Mouse (Mus musculus) midbrain, embryonic 14.5 days (tissue): ENCODE measurements at regions not wholly inside any gene's neighbourhood (a gene's known extent, or its start where the extent isn't known, plus 50 kb on each side); places are given as distances from the start of the nearest gene placed in this dataset.

Source experiments
- ATAC-seq: fragments of 200-750 bp; cut with Nextera tagmentation; 2 replicates; pipeline ENCODE4 v1.8.0; 2017; ENCODE audit warnings: moderate number of reproducible peaks, moderate library complexity; ENCODE audit not compliant: low FRiP score, low TSS enrichment
- DNase-seq: peaks from one replicate; pipeline ENCODE4 v3.0.0-alpha.2; 2015
- H3K27ac ChIP-seq: fragments of 300-500 bp; sonication (generic); replicated peaks from 2 replicates; pipeline ENCODE4 v1.5.1; 2014; ENCODE audit warnings: mild to moderate bottlenecking, low read depth, low read length, moderate library complexity
- H3K27me3 ChIP-seq: fragments of 300-500 bp; sonication (generic); 2 replicates; pipeline ENCODE4 v1.6.1; 2014; ENCODE audit warnings: low read length, control low read depth, mixed read lengths; ENCODE audit not compliant: control insufficient read depth, insufficient read depth
- H3K36me3 ChIP-seq: fragments of 300-500 bp; sonication (generic); 2 replicates; pipeline ENCODE4 v1.6.1; 2014; ENCODE audit warnings: low read length, control low read depth; ENCODE audit not compliant: control insufficient read depth, insufficient read depth
- H3K4me1 ChIP-seq: fragments of 300-500 bp; sonication (generic); 2 replicates; pipeline ENCODE4 v1.6.1; 2014; ENCODE audit warnings: mild to moderate bottlenecking, antibody characterized with exemption, low read length, control low read depth; ENCODE audit not compliant: control insufficient read depth, insufficient read depth
- H3K4me2 ChIP-seq: fragments of 300-500 bp; sonication (generic); 2 replicates; pipeline ENCODE4 v1.6.1; 2014; ENCODE audit warnings: mild to moderate bottlenecking, low read length, moderate library complexity
- H3K4me3 ChIP-seq: fragments of 300-500 bp; sonication (generic); replicated peaks from 2 replicates; pipeline ENCODE4 v1.5.1; 2014; ENCODE audit warnings: low read depth, low read length
- H3K9ac ChIP-seq: fragments of 300-500 bp; sonication (generic); replicated peaks from 2 replicates; pipeline ENCODE4 v1.6.1; 2014; ENCODE audit warnings: mild to moderate bottlenecking, low read length, moderate library complexity
- H3K9me3 ChIP-seq: fragments of 300-500 bp; sonication (generic); 2 replicates; pipeline ENCODE4 v1.6.1; 2016; ENCODE audit warnings: low read length, control low read depth, mixed read lengths; ENCODE audit not compliant: control insufficient read depth
- WGBS: fragments of 180-500 bp; shearing (Covaris S2); extraction: QIAGEN DNeasy Blood & Tissue Kit; methylation state at CpG from one replicate; pipeline ENCODE4 v1.1.7; 2014; 5-methylcytosine and 5-hydroxymethylcytosine counted together

DNA sequence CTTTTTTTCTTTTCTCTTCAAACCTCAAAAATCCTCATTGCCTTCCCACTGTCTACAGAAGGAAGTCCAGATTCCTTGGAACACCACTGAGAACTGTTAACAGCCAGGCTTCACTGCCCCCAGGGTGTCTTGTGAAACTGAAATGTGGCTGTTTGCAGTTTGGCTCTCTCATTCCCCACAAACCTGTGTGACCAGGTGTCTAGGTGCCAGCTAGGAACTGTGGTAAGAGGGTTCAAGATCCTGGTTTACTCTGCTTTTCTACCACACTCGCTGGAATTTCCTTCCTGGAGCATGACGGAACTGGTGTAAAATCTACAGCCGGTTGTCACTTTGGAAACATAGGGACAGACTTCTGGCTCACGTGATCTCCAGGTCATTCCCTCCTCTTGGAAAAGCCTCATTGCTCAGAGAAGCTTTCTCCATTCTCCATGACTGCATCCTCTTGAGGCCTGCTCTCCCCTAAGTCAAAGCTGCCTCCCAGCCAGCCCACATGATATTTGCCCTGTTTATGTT is 660.2 kb downstream of the Zfp706 start:
- Histone ChIP-seq H3K27me3 (no peaks in the 10 kb centered on the region), H3K4me1 (no peaks in the 10 kb centered on the region), H3K27ac (no peak overlapping the region), H3K4me3 (no peak overlapping the region), H3K4me2 (no peak overlapping the region), H3K9me3 (no peaks in the 10 kb centered on the region), H3K9ac (no peak overlapping the region), H3K36me3 (no peaks in the 10 kb centered on the region)
- 89% methylated on average over 4 of the region's 4 CpGs for WGBS
- ATAC-seq (no peak), DNase-seq (no peak)

DNA sequence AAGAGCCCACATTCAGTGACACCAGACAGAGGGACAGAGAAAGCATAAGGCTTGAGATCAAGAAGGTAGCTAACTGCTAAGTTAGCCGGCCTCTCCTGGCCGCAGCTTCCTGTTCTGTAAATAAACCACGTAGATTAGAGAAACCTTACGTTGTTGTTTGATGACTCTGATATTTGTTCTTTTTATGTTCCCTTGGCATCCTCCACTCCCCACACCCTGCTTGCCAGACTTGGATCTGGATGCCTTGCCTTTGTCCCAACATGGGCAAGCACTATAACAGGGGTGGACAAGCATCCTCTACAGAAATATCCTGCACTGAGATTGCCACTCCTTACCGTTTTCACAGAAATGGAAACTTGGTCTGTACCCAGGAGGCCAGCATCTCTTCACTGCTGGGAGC is 661.4 kb downstream of the Zfp706 start:
- H3K9me3 ChIP-seq = no peaks in the 10 kb centered on the region
- H3K4me3 ChIP-seq = no peak overlapping the region
- no peaks in the 10 kb centered on the region for H3K36me3 ChIP-seq
- H3K27me3 ChIP-seq = no peaks in the 10 kb centered on the region
- DNase-seq (no peak), ATAC-seq (no peak)
- WGBS = 94% methylated on average over 5 of the region's 5 CpGs
- H3K9ac ChIP-seq = no peak overlapping the region
- no peaks in the 10 kb centered on the region for H3K4me1 ChIP-seq
- no peak overlapping the region for H3K27ac ChIP-seq
- no peak overlapping the region for H3K4me2 ChIP-seq

DNA sequence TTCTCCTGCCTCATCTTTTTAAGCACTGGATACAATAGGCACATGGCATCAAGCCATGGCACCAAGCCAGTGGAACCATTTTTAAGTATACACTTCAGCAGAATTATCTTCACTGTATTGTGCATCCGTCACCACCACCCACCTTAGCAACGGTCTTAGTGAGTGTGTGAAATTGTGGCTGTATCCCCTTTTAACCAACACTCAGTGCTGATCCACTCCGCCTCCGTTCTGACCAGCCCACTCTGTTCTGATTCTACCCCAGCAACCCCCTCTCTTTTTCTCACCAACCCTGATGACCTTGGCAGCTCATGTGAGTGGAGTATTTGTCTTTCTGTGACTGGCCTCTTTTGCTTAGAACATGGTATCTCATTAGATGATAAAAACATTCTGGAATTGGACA is 662.2 kb downstream of the Zfp706 start:
- no peaks in the 10 kb centered on the region for H3K36me3 ChIP-seq
- no peak for ATAC-seq

DNA sequence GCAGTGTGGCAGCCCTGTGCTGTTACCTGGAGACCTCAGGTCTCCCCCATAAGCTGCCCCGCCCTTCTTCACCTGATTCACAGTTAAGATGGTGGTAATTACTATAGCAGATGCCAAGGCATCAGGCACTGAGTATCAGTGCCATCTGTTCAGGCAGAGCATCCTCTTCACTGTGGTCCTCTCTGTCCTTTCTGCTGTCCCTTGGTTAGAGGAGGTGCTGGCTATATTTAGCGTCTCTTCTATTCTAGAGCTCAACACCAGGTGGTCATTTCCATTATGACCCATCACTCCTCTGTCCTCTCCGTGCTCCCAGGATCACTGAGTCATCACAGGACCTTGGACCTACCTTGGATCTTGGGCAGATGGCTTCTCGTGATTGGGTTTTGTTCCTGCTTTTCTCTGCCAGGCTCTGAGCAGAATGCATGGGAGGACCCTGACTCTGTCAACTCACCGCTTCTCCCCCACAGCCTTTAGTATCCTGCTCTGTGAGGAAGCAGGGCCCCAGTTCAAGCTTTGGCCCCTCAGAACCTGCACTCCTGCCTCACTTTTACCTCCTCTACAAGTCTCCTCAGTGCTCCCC is 667.5 kb downstream of the Zfp706 start:
- Histone ChIP-seq H3K4me1 (no peaks in the 10 kb centered on the region), H3K4me3 (no peak overlapping the region), H3K9ac (no peak overlapping the region), H3K27ac (no peak overlapping the region), H3K36me3 (no peaks in the 10 kb centered on the region), H3K27me3 (no peaks in the 10 kb centered on the region), H3K4me2 (no peak overlapping the region), H3K9me3 (no peaks in the 10 kb centered on the region)
- no peak for ATAC-seq
- no peak for DNase-seq
- 83% methylated on average over 5 of the region's 5 CpGs for WGBS

More for the DNA sequence above, 662.2 kb downstream of the Zfp706 start:
- 78% methylated on average over 4 of the region's 4 CpGs for WGBS
- Histone ChIP-seq H3K4me2 (no peak overlapping the region), H3K27me3 (no peaks in the 10 kb centered on the region), H3K4me1 (no peaks in the 10 kb centered on the region), H3K4me3 (no peak overlapping the region), H3K9ac (no peak overlapping the region), H3K9me3 (no peaks in the 10 kb centered on the region), H3K27ac (no peak overlapping the region)
- peak; percentile 19 for DNase-seq

DNA sequence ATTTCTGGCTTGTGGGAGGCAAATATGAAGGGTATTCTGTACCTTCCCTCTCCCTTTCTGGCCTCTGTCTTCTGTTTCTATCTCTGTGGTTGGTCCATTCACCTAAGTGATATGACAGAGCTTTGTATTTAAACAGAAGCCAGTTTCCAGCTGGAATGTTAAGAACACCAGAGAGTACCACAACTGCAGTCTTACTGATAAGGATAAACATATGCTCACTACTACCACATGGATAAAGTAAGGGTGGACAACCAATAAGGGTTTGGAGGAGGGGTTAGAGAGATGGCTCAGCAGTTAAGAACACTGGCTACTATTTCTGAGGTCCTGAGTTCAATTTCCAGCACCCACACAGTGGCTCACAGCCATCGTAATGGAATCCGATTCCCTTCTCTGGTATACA is 668.8 kb downstream of the Zfp706 start:
- no peak overlapping the region for H3K9ac ChIP-seq
- no peak for ATAC-seq
- 91% methylated on average over 2 of the region's 2 CpGs for WGBS
- H3K9me3 ChIP-seq = no peaks in the 10 kb centered on the region
- H3K27ac ChIP-seq = no peak overlapping the region
- H3K4me1 ChIP-seq = no peaks in the 10 kb centered on the region
- H3K4me2 ChIP-seq = no peak overlapping the region
- H3K27me3 ChIP-seq = no peaks in the 10 kb centered on the region
- no peak overlapping the region for H3K4me3 ChIP-seq
- H3K36me3 ChIP-seq = no peaks in the 10 kb centered on the region
- no peak for DNase-seq

DNA sequence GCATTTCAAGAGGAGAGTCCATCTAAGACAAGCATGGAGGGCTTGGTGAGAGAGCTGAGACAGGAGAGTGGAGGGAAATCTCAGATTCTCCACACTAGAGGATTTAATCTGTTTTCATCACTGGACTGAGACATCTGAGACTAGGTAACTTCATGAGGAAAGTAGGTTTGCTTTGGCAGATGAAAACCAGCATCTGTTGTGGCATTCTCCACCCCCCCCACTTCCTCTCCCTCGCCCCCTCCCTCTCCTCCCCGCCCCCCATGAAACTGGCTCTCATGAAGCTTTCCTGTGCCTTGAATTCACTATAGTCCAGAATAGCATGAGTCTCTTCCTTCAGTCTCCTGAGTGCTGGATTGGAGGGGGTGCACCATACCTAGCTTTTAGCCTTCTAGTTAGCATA is 670.7 kb downstream of the Zfp706 start:
- ATAC-seq (no peak), DNase-seq (no peak)
- Histone ChIP-seq H3K4me2 (no peak overlapping the region), H3K4me3 (no peak overlapping the region), H3K9me3 (no peaks in the 10 kb centered on the region), H3K4me1 (no peaks in the 10 kb centered on the region), H3K27ac (no peak overlapping the region), H3K36me3 (no peaks in the 10 kb centered on the region), H3K27me3 (no peaks in the 10 kb centered on the region), H3K9ac (no peak overlapping the region)
- WGBS = 88% methylated on average over 2 of the region's 2 CpGs

DNA sequence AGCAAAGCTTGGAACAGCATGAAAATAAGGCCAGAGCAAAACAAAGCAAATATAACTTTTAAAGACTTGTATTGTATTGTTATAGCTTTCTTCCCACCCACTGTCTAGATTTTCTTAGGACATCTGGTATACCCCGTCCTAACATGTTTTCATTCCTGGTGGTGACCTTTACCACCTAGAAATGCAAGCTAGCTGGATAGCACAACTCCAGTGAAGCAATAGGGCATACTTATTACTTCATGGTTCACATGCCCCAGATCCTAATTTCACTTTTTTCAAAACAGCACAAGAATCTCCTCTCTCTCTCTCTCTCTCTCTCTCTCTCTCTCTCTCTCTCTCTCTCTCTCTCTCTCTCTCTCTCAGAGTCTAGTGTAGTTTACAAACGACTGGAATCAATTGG is 672.5 kb downstream of the Zfp706 start:
- Histone ChIP-seq H3K4me2 (no peak overlapping the region), H3K36me3 (no peaks in the 10 kb centered on the region), H3K27ac (no peak overlapping the region), H3K27me3 (no peaks in the 10 kb centered on the region), H3K9me3 (no peaks in the 10 kb centered on the region), H3K4me3 (no peak overlapping the region), H3K4me1 (no peaks in the 10 kb centered on the region), H3K9ac (no peak overlapping the region)
- ATAC-seq = no peak
- no peak for DNase-seq
- WGBS = 68% methylated on average over 2 of the region's 2 CpGs

DNA sequence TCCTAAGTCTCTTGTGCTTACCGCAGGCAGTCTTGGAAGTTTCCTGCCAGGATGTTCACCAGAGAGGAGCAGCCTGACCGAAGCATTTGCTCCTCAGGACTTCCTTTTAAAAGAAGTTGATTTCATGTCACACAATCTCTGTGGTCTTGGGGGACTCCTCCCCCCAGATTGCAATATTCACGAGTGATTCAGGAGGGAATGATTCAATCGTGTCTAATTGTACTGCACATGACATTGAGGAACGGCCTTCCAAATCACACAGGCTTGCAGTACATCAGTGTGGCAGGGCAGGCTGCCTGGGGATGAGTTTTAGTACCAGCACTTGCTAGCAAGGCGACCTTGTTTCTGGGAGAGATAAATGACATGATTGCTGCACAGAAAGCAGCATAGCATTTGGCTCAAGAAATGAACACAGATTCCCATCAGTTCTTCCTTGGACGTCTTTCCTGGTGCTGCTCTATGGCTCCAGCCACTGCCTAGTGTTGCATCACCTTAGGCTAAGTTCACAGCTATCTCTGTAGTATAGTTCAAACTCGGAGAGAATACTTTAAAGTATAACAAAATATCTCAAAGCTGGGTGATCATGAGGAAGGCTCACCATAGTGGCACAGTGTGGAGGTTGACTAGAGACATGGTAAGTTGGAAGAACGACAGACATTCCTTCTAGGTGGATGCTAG is 673.0 kb downstream of the Zfp706 start:
- no peaks in the 10 kb centered on the region for H3K36me3 ChIP-seq
- H3K9me3 ChIP-seq = no peaks in the 10 kb centered on the region
- H3K27ac ChIP-seq = no peak overlapping the region
- no peak overlapping the region for H3K9ac ChIP-seq
- H3K4me2 ChIP-seq = no peak overlapping the region
- H3K4me3 ChIP-seq = no peak overlapping the region
- H3K27me3 ChIP-seq = no peaks in the 10 kb centered on the region
- no peaks in the 10 kb centered on the region for H3K4me1 ChIP-seq
- ATAC-seq = no peak
- 88% methylated on average over 9 of the region's 9 CpGs for WGBS
- DNase-seq = no peak

DNA sequence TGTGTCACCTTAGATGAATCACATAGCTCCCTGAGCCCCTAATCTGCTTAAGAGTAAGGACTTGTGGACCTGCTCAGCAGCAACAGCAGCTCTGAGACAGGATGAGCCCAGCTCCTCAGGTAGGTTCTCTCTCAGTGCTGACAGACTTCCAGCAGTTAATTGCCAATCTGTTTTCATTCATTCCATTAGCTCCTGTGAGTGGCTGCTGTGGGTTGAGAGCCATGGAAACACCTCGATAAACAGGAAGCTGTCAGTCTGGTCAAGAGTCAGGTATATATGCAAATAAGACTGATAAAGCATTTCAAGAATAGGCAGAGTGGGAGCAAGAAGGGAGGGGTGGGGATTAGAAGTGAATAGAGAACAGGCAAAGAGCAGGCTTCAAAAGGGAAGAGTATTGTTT is 673.7 kb downstream of the Zfp706 start:
- WGBS = 83% methylated on average over 1 of the region's 1 CpGs

More for the DNA sequence above, 673.7 kb downstream of the Zfp706 start:
- H3K9me3 ChIP-seq = no peaks in the 10 kb centered on the region
- no peak overlapping the region for H3K9ac ChIP-seq
- no peak for DNase-seq
- H3K27me3 ChIP-seq = no peaks in the 10 kb centered on the region
- H3K4me3 ChIP-seq = no peak overlapping the region
- no peaks in the 10 kb centered on the region for H3K36me3 ChIP-seq
- H3K4me2 ChIP-seq = no peak overlapping the region
- H3K4me1 ChIP-seq = no peaks in the 10 kb centered on the region
- H3K27ac ChIP-seq = no peak overlapping the region
- ATAC-seq = no peak
